Mouse (Mus musculus): Measurements from ENCODE around the gene Crk.
A peak's percentile ranks its signal among the peaks of the same experiment; 100 is the strongest.
"Not testable (repeated sequence)": the region's sequence is repeated elsewhere in the genome, so short reads cannot be mapped to it uniquely, and the experiment has no call there.

The Crk gene

GRCm38 (mm10) chr11:75687343-75687993, 8.4 kb downstream of the Crk start:
- DNase-seq, result no peak

GRCm38 (mm10) chr11:75688132-75688531, 9.1 kb downstream of the Crk start:
- DNase-seq, result no peak

GRCm38 (mm10) chr11:75689977-75690376, 10.9 kb downstream of the Crk start:
- DNase-seq, result no peak

- no peak for DNase-seq
Measured at GRCm38 (mm10) chr11:75691047-75691446, 12.0 kb downstream of the Crk start.

GRCm38 (mm10) chr11:75693570-75693969, 14.5 kb downstream of the Crk start:
- DNase-seq, result no peak

- not testable (repeated sequence) for DNase-seq
Measured at GRCm38 (mm10) chr11:75697464-75697863, 18.4 kb downstream of the Crk start.

GRCm38 (mm10) chr11:75700557-75700956, 21.5 kb downstream of the Crk start:
- no peak for DNase-seq

- DNase-seq, result no peak
Measured at GRCm38 (mm10) chr11:75702761-75703160, 23.7 kb downstream of the Crk start.

GRCm38 (mm10) chr11:75703748-75704147, 24.7 kb downstream of the Crk start:
- DNase-seq, result no peak

- DNase-seq, result no peak
Measured at GRCm38 (mm10) chr11:75713949-75714348, 34.9 kb downstream of the Crk start.

- no peak for DNase-seq
Measured at GRCm38 (mm10) chr11:75715556-75715955, 36.5 kb downstream of the Crk start.

GRCm38 (mm10) chr11:75716661-75717325, 37.7 kb downstream of the Crk start:
- no peak for DNase-seq

- no peak for DNase-seq
Measured at GRCm38 (mm10) chr11:75722339-75722738, 43.3 kb downstream of the Crk start.

- DNase-seq, result no peak
Measured at GRCm38 (mm10) chr11:75727168-75727567, 48.1 kb downstream of the Crk start.

- not testable (repeated sequence) for DNase-seq
Measured at GRCm38 (mm10) chr11:75727659-75728058, 48.6 kb downstream of the Crk start.

- DNase-seq, result peak; percentile 88
Measured at GRCm38 (mm10) chr11:75732434-75733226, 53.6 kb downstream of the Crk start, which contains the start of gene Ywhae. Gene Ywhae (plus strand): TSS chr11:75732869.

- peak; percentile 75 for DNase-seq
Measured at GRCm38 (mm10) chr11:75733227-75733940, 54.3 kb downstream of the Crk start.

GRCm38 (mm10) chr11:75735462-75736252, 56.6 kb downstream of the Crk start:
- no peak for DNase-seq

- no peak for DNase-seq
Measured at GRCm38 (mm10) chr11:75736978-75737377, 57.9 kb downstream of the Crk start.

- no peak for DNase-seq
Measured at GRCm38 (mm10) chr11:75737806-75738476, 58.9 kb downstream of the Crk start.

GRCm38 (mm10) chr11:75738477-75738821, 59.4 kb downstream of the Crk start:
- no peak for DNase-seq

GRCm38 (mm10) chr11:75740204-75740603, 61.1 kb downstream of the Crk start:
- DNase-seq, result no peak
